Mouse (Mus musculus): ENCODE data around the gene Gprin1.
A peak's percentile ranks its signal among the peaks of the same experiment; 100 is the strongest.

DNA sequence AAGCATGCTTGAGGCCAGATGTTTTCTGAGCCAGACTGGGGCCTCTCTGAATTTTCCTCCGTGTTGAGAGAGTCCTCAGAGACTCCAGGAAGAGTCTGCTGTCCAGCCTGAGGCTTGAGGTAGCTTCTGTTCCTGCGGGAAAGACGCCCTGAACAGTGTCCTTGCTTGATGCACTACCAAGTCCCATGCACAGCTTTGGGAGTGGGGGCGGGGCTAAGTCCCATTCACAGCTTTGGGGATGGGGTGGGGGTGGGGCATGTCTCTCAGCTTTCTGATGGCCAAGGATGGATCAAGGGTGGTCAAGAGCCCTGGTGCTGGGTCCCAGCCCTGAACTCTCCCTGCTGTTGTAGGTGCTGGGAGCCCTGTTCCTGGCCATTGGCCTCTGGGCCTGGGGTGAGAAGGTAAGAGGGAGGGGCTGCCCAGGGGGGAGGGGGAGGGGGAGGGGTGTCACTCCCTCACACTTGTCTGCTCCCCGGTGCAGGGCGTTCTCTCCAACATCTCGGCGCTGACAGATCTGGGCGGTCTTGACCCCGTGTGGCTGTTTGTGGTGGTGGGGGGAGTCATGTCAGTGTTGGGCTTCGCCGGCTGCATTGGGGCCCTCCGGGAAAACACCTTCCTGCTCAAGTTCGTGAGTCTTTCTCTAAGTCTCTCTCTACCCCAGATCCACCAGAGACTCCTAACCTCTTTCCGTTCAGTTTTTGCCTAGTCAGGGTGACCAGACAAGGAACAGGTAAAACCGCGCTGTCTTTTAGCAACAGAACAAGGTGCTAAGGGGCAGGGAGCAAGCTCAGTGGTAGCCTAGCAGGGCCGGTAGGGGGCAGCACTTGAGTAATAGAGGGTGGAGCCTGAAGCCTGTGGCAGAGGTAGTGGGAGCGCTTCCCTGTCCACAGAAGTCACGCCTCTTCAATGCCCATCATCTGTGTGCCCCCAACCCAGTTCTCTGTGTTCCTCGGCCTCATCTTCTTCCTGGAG is 42.9 kb upstream of the Gprin1 start:
- peak; percentile 52 for TF ChIP-seq CTCF (IDR thresholded peaks at IDR 0.05)
- TF ChIP-seq EP300 (IDR thresholded peaks at IDR 0.05): no peak
